Mouse (Mus musculus) neural tube, embryonic 14.5 days (tissue): ENCODE measurements around the gene Dnah3. TPM values are rescaled to one million over a fixed set of nuclear protein-coding genes. Genes with fewer than 3 reads are reported as not detected.

Experiments
- ATAC-seq: fragments of 200-750 bp; cut with Nextera tagmentation; 2 replicates; pipeline ENCODE4 v1.8.0; 2017; ENCODE audit warnings: low read depth, mild to moderate bottlenecking, moderate TSS enrichment, moderate library complexity
- H3K27ac ChIP-seq: fragments of 300-500 bp; sonication (generic); 2 replicates; pipeline ENCODE4 v1.5.1; 2014; ENCODE audit warnings: low read depth, mild to moderate bottlenecking, control low read depth, low read length, moderate library complexity, mixed read lengths
- H3K27me3 ChIP-seq: fragments of 300-500 bp; sonication (generic); 2 replicates; pipeline ENCODE4 v1.6.1; 2014; ENCODE audit warnings: low read length; ENCODE audit not compliant: control insufficient read depth, insufficient read depth
- H3K36me3 ChIP-seq: fragments of 300-500 bp; sonication (generic); 2 replicates; pipeline ENCODE4 v1.6.1; 2014; ENCODE audit warnings: low read length, mixed read lengths; ENCODE audit not compliant: control insufficient read depth, insufficient read depth
- H3K4me1 ChIP-seq: fragments of 300-500 bp; sonication (generic); 2 replicates; pipeline ENCODE4 v1.6.1; 2014; ENCODE audit warnings: low read length; ENCODE audit not compliant: control insufficient read depth, insufficient read depth
- H3K4me2 ChIP-seq: fragments of 300-500 bp; sonication (generic); 2 replicates; pipeline ENCODE4 v1.6.1; 2014; ENCODE audit warnings: mild to moderate bottlenecking, low read depth, low read length, control low read depth
- H3K4me3 ChIP-seq: fragments of 300-500 bp; sonication (generic); 2 replicates; pipeline ENCODE4 v1.5.1; 2014; ENCODE audit warnings: low read depth, low read length, control low read depth, mixed read lengths
- H3K9ac ChIP-seq: fragments of 300-500 bp; sonication (generic); replicated peaks from 2 replicates; pipeline ENCODE4 v1.6.1; 2014; ENCODE audit warnings: low read depth, mild to moderate bottlenecking, control low read depth, low read length, mixed read lengths
- H3K9me3 ChIP-seq: fragments of 300-500 bp; sonication (generic); 2 replicates; pipeline ENCODE4 v1.6.1; 2016; ENCODE audit warnings: low read length; ENCODE audit not compliant: control insufficient read depth
- WGBS: fragments of 180-500 bp; shearing (Covaris S2); extraction: QIAGEN DNeasy Blood & Tissue Kit; methylation state at CpG from one replicate; pipeline ENCODE4 v1.1.7; 2014; 5-methylcytosine and 5-hydroxymethylcytosine counted together
- polyA plus RNA-seq: library from polyadenylated mRNA; unstranded; fragments of >200 nt; fragmentation: Nextera tagmentation; extraction: Ambion mirVana; gene quantifications from 2 replicates; pipeline ENCODE4 v1.2.1, GENCODE M21; 2014

Gene Dnah3
- polyA plus RNA-seq, 1 experiment from 2014 or later = not detected

DNA sequence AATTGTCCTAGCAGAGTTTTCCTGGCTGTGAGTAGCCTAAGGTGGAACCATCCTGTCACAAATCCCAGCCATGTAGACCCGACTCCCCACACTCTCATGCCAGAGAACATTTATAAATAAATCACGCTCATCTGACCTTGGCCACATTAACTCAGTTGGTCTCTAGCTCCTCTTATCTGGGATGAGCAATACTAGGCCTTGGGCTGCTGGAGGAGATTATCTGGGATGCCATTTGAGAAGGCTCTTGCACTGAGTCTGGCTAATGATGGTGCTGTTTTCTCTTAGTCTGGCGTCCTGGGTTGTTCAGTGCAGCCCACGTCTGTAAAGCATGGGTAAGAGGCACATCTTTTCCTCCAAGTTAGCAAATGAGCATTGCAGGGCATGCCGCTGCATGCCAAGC lies 14.6 kb upstream of the Dnah3 start:
- no peak overlapping the region for H3K4me3 ChIP-seq
- no peaks in the 10 kb centered on the region for H3K9me3 ChIP-seq
- H3K9ac ChIP-seq = no peak overlapping the region
- H3K36me3 ChIP-seq = no peaks in the 10 kb centered on the region
- H3K27me3 ChIP-seq = no peaks in the 10 kb centered on the region
- ATAC-seq = no peak
- H3K27ac ChIP-seq = no peak overlapping the region
- no peak overlapping the region for H3K4me2 ChIP-seq
- no peaks in the 10 kb centered on the region for H3K4me1 ChIP-seq
- WGBS = 87% methylated on average over 5 of the region's 5 CpGs

DNA sequence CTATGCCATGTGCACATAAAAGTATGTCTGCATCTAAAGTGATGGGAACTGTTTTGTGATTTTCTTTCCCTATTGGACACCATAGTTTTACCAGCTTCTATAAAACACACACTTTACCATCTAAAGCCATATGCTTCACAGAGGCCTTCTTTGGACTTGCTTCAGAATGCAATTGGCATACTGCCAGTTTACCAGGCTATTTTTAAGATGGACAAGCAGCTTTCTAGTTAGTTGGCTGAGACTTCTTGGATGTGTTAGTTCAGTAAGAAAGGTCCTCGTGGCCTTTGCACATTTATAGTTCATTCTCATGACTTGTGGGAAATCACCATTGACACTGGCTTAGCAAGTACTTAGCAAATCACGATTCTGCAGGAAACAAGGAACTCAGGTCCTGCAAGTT lies 11.3 kb upstream of the Dnah3 start:
- Histone ChIP-seq H3K4me2 (no peak overlapping the region), H3K27me3 (peaks cover 6% of the 10 kb centered on the region), H3K4me3 (no peak overlapping the region), H3K36me3 (no peaks in the 10 kb centered on the region), H3K4me1 (0 out of 2 replicates have a peak, but pooled peaks cover 5% of the 10 kb centered on the region), H3K9ac (no peak overlapping the region), H3K9me3 (no peaks in the 10 kb centered on the region), H3K27ac (no peak overlapping the region)
- WGBS = 61% methylated on average over 2 of the region's 2 CpGs
- ATAC-seq = no peak

DNA sequence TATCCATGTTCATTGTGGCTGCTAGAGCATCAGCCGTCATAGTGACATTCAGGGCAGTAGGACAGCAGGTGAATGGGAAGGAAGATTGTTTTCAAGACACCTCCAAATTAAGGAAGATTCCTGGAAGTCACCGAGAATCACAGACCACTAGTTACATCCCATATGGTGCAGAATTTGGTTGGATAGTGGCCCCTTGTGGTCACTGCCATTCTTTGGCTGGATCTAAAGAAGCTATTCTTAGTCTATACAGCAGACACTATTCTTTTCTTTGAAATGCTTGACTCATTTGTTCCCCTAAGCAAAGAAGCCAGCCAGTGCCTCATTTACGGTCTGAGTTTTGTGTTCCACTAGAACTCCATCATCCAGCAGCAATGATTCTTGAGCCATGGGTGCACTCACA lies 9.9 kb upstream of the Dnah3 start:
- Histone ChIP-seq H3K27me3 (peaks cover 6% of the 10 kb centered on the region), H3K9ac (no peak overlapping the region), H3K36me3 (no peaks in the 10 kb centered on the region), H3K27ac (no peak overlapping the region), H3K4me1 (0 out of 2 replicates have a peak, but pooled peaks cover 5% of the 10 kb centered on the region), H3K4me2 (no peak overlapping the region), H3K9me3 (no peaks in the 10 kb centered on the region), H3K4me3 (no peak overlapping the region)
- ATAC-seq = no peak
- 45% methylated on average over 3 of the region's 3 CpGs for WGBS

GRCm38 (mm10) chr7:120103019-120103567 lies 8.0 kb upstream of the Dnah3 start:
- WGBS = 3% methylated on average over 25 of the region's 25 CpGs
- Histone ChIP-seq H3K9me3 (no peaks in the 10 kb centered on the region), H3K27ac (no peak overlapping the region), H3K4me1 (0 out of 2 replicates have a peak, but pooled peaks cover 5% of the 10 kb centered on the region), H3K36me3 (no peaks in the 10 kb centered on the region), H3K9ac (peak overlapping the region; percentile 53; the same call in 1 of the 2 replicates), H3K4me2 (peak overlapping the region; percentile 84), H3K27me3 (peaks cover 6% of the 10 kb centered on the region), H3K4me3 (peak overlapping the region; percentile 45)
- 0 out of 2 replicates have a peak, but pooled peaks have one; percentile 12 for ATAC-seq

GRCm38 (mm10) chr7:120102164-120102972 lies 7.3 kb upstream of the Dnah3 start, which contains the start of gene Tmem159:
Tmem159 (plus strand) TSS chr7:120102353.
- WGBS = under 1% methylated on average over 42 of the region's 42 CpGs
- Histone ChIP-seq H3K4me1 (0 out of 2 replicates have a peak, but pooled peaks cover 5% of the 10 kb centered on the region), H3K27ac (no peak within 1 kb of the TSS), H3K9me3 (no peaks in the 10 kb centered on the region), H3K9ac (peak within 1 kb of the TSS; percentile 53), H3K4me2 (peak within 1 kb of the TSS; percentile 84), H3K36me3 (no peaks in the 10 kb centered on the region), H3K27me3 (peaks cover 6% of the 10 kb centered on the region), H3K4me3 (peak within 1 kb of the TSS; percentile 45)
- peak; percentile 81 for ATAC-seq

DNA sequence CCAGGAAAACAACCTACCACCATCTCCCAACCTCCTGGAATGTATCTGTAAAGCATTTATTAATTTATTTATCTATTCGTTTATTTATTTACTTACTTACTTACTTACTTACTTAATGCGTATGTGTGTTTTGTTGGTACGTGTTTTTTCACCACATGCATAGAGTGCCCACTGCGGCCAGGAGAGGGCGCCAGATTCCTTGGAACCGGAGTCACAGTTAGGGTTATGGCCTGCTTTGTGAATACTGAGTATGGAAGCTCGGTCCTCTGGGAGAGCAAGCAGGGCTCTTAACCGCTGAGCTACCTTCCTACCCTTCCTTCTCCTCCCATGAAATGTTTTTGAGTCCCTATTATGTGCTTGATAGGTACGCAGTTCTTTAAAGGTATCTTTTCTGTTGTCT lies 3.3 kb upstream of the Dnah3 start:
- Histone ChIP-seq H3K9me3 (no peaks in the 10 kb centered on the region), H3K36me3 (no peaks in the 10 kb centered on the region), H3K27me3 (peaks cover 6% of the 10 kb centered on the region), H3K4me1 (0 out of 2 replicates have a peak, but pooled peaks cover 5% of the 10 kb centered on the region), H3K4me3 (no peak overlapping the region), H3K27ac (no peak overlapping the region), H3K9ac (no peak overlapping the region), H3K4me2 (no peak overlapping the region)
- ATAC-seq = no peak
- 23% methylated on average over 9 of the region's 9 CpGs for WGBS

DNA sequence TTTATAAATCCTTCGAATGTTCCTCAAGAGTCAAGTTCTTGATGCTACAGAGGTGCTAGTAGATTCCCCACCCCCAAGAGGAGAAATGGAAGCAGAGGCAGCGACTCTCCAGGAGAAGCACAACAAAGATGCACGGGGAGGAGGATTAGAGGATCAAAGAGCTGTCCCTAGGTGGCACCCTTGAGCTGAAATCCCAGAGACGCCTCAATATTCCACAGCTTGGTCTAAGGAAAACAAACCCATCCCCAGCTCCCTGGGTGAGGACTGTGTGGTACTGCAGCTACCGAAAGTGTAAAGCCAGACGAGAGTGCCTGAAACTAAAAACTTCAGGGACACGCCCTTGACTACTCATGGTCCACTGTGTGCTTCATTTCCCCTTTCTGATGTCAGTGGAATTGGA lies 2.8 kb upstream of the Dnah3 start:
- Histone ChIP-seq H3K4me1 (0 out of 2 replicates have a peak, but pooled peaks cover 5% of the 10 kb centered on the region), H3K4me3 (no peak overlapping the region), H3K27me3 (peaks cover 6% of the 10 kb centered on the region), H3K9me3 (no peaks in the 10 kb centered on the region), H3K36me3 (no peaks in the 10 kb centered on the region), H3K27ac (no peak overlapping the region), H3K9ac (no peak overlapping the region), H3K4me2 (no peak overlapping the region)
- WGBS = 10% methylated on average over 7 of the region's 7 CpGs
- ATAC-seq = peak; percentile 78; the same call in 1 of the 2 replicates

- Histone ChIP-seq H3K4me2 (no peak overlapping the region), H3K27me3 (no peaks in the 10 kb centered on the region), H3K27ac (no peak overlapping the region), H3K4me1 (no peaks in the 10 kb centered on the region), H3K9me3 (no peaks in the 10 kb centered on the region), H3K36me3 (no peaks in the 10 kb centered on the region), H3K4me3 (no peak overlapping the region), H3K9ac (no peak overlapping the region)
- ATAC-seq = no peak
- WGBS = 90% methylated on average over 3 of the region's 3 CpGs
These were observed 864 bp downstream of the Dnah3 start for GRCm38 (mm10) chr7:120094216-120094615.

DNA sequence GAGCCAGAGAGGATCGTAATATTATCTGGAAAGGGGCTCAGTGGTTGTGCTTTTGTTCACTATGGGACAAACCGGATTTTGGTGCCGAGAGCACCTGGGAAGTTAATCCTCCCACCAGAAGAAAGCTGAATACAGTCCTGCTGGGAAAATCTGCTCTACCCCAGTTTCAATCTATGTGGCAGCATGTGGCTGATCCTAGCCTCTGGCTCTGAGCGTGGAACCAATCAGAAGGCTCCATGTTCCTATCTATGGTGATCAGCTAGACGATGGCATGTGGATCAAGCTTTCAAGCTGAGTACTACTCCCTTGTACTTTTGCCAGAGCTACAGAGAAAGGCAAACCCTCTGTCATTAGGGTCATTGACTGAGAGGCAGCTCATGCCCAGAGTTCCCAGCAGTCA lies 2.0 kb downstream of the Dnah3 start:
- no peak for ATAC-seq

More for the DNA sequence above, 2.0 kb downstream of the Dnah3 start:
- H3K4me2 ChIP-seq = no peak overlapping the region
- H3K27ac ChIP-seq = no peak overlapping the region
- no peaks in the 10 kb centered on the region for H3K36me3 ChIP-seq
- H3K9me3 ChIP-seq = no peaks in the 10 kb centered on the region
- no peaks in the 10 kb centered on the region for H3K27me3 ChIP-seq
- no peak overlapping the region for H3K9ac ChIP-seq
- 55% methylated on average over 5 of the region's 5 CpGs for WGBS
- H3K4me3 ChIP-seq = no peak overlapping the region
- no peaks in the 10 kb centered on the region for H3K4me1 ChIP-seq
